13 mouse cellular contexts compared by ENCODE assay signal in the genomic region with DNA sequence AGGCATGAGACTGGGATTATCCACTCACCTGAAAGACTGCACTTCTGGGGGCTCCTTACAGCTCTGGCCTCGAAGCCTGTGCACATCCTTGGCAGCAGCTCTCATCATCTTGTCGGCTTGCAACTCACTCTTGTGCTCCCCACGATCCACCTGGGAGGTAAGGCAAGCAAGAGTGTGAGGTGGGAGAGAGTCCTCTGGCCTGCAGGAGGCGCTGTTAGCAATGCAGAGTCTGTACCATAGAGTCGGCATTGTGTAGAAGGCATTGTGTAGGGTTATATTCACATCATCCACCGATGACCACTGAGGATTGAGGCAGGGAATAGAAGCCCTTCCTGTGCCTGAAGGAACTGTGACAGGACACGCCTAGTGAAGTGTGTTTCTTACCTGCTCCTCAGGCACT. TPM values are rescaled to one million over a fixed set of nuclear protein-coding genes. Genes with fewer than 3 reads are reported as not detected.
DNase-seq lines count a peak whose midpoint lies in the region; ATAC-seq and TF ChIP-seq lines count a peak whose summit lies in the region.
"Had no signal": no experiment of that assay in that cellular context is flagged by ENCODE, and none has a peak within 500 bp of the region (broad histone marks: within the 10 kb centered on the region; RNA-seq: fewer than 3 reads in every experiment).

No protein-coding gene starts in this region.

- intact Hi-C loops in heart, postnatal 14 days (cut with DNase I) = no loop called here
- intact Hi-C loops in left cerebral cortex, postnatal 10 days (cut with DNase I) = no loop called here

- H3K36me3 ChIP-seq in heart, postnatal 0 days (replicated peaks; ENCODE audit: control insufficient read depth, insufficient read depth, low read length) = no peaks in the 10 kb centered on the region
- H3K36me3 ChIP-seq in midbrain, embryonic 10.5 days = peaks cover 55% of the 10 kb centered on the region
- no peaks in the 10 kb centered on the region for H3K36me3 ChIP-seq in midbrain, embryonic 15.5 days (replicated peaks)
- peaks cover 8% of the 10 kb centered on the region; the same call in 1 of the 2 replicates for H3K36me3 ChIP-seq in midbrain, embryonic 14.5 days (ENCODE audit: control insufficient read depth, insufficient read depth, low read length)

- no peak for ATAC-seq in heart, postnatal 0 days (ENCODE audit: insufficient read depth, low read depth)
- ATAC-seq in midbrain, embryonic 15.5 days (replicated peaks) = no peak
- no peak for ATAC-seq in midbrain, embryonic 14.5 days (ENCODE audit: low FRiP score, low TSS enrichment)

- no peak overlapping the region for H3K27ac ChIP-seq in heart, postnatal 0 days (ENCODE audit: low read depth)
- 0 out of 2 replicates have a peak overlapping the region, but pooled peaks have one; percentile 42 for H3K27ac ChIP-seq in midbrain, embryonic 10.5 days (replicated peaks)
- H3K27ac ChIP-seq in midbrain, embryonic 15.5 days = no peak overlapping the region
- peak overlapping the region; percentile 52; the same call in 1 of the 2 replicates for H3K27ac ChIP-seq in midbrain, embryonic 14.5 days (replicated peaks; ENCODE audit: low read depth, low read length)

- H3K4me1 ChIP-seq in heart, postnatal 0 days (ENCODE audit: control insufficient read depth, insufficient read depth) = peaks cover 4% of the 10 kb centered on the region; the same call in 1 of the 2 replicates
- peaks cover 25% of the 10 kb centered on the region for H3K4me1 ChIP-seq in midbrain, embryonic 10.5 days
- peaks cover 12% of the 10 kb centered on the region for H3K4me1 ChIP-seq in midbrain, embryonic 15.5 days
- 0 out of 2 replicates have a peak, but pooled peaks cover 4% of the 10 kb centered on the region for H3K4me1 ChIP-seq in midbrain, embryonic 14.5 days (ENCODE audit: control insufficient read depth, insufficient read depth, low read length)

- no peak for TF ChIP-seq EP300 in heart, postnatal 0 days (IDR thresholded peaks at IDR 0.05; ENCODE audit: low read depth)

- H3K9ac ChIP-seq in heart, postnatal 0 days (replicated peaks; ENCODE audit: low read depth, low read length) = no peak overlapping the region
- H3K9ac ChIP-seq in midbrain, embryonic 15.5 days = no peak overlapping the region
- no peak overlapping the region for H3K9ac ChIP-seq in midbrain, embryonic 14.5 days (replicated peaks; ENCODE audit: low read length)

- no peak overlapping the region for H3K4me2 ChIP-seq in heart, postnatal 0 days (ENCODE audit: low read depth, low read length)
- H3K4me2 ChIP-seq in midbrain, embryonic 15.5 days = no peak overlapping the region
- no peak overlapping the region for H3K4me2 ChIP-seq in midbrain, embryonic 14.5 days (ENCODE audit: low read length)

- DNase-seq in heart, postnatal 0 days (ENCODE audit: low spot score) = no peak
- no peak for DNase-seq in heart, postnatal 14 days
- no peak for DNase-seq in midbrain, embryonic 10.5 days (ENCODE audit: low spot score)
- peak; percentile 92 for DNase-seq in ES-CJ7 (ENCODE audit: low read depth, low spot score)
- DNase-seq in midbrain, embryonic 14.5 days = no peak
- no peak for DNase-seq in frontal cortex, postnatal 36 days (ENCODE audit: low spot score in 2 of 2)
- no peak for DNase-seq in left cerebral cortex, postnatal 10 days (ENCODE audit: extremely low spot score in 1 of 2, low spot score in 2 of 2)
- DNase-seq: cerebellum, adult 11-12 months; heart, adult 11 months; right cerebral cortex, adult 18-20 months; thymus, adult 18-20 months had no signal

- no peaks in the 10 kb centered on the region for H3K27me3 ChIP-seq in heart, postnatal 0 days (ENCODE audit: control insufficient read depth, insufficient read depth, low read length)
- no peaks in the 10 kb centered on the region for H3K27me3 ChIP-seq in midbrain, embryonic 10.5 days (ENCODE audit: low read depth, poor library complexity, severe bottlenecking)
- H3K27me3 ChIP-seq in midbrain, embryonic 15.5 days (replicated peaks) = no peaks in the 10 kb centered on the region
- no peaks in the 10 kb centered on the region for H3K27me3 ChIP-seq in midbrain, embryonic 14.5 days (ENCODE audit: control insufficient read depth, insufficient read depth, low read length)

- H3K9me3 ChIP-seq in heart, postnatal 0 days (replicated peaks; ENCODE audit: control insufficient read depth, low read length) = no peaks in the 10 kb centered on the region
- H3K9me3 ChIP-seq in midbrain, embryonic 10.5 days (replicated peaks) = no peaks in the 10 kb centered on the region
- no peaks in the 10 kb centered on the region for H3K9me3 ChIP-seq in midbrain, embryonic 15.5 days
- H3K9me3 ChIP-seq in midbrain, embryonic 14.5 days (ENCODE audit: control insufficient read depth, low read length) = no peaks in the 10 kb centered on the region

- WGBS in heart, postnatal 0 days = 73% methylated on average over 7 of the region's 7 CpGs
- WGBS in midbrain, embryonic 10.5 days = 85% methylated on average over 7 of the region's 7 CpGs
- WGBS in midbrain, embryonic 15.5 days = 83% methylated on average over 7 of the region's 7 CpGs
- 82% methylated on average over 7 of the region's 7 CpGs for WGBS in midbrain, embryonic 14.5 days

- TF ChIP-seq CTCF in heart, postnatal 0 days (IDR thresholded peaks at IDR 0.05; ENCODE audit: low read depth) = peak; percentile 14

- H3K4me3 ChIP-seq in heart, postnatal 0 days (ENCODE audit: low read depth, low read length) = no peak overlapping the region
- no peak overlapping the region for H3K4me3 ChIP-seq in midbrain, embryonic 10.5 days
- H3K4me3 ChIP-seq in midbrain, embryonic 15.5 days = no peak overlapping the region
- no peak overlapping the region for H3K4me3 ChIP-seq in midbrain, embryonic 14.5 days (replicated peaks; ENCODE audit: low read depth, low read length)

RNA-seq across cellular contexts. Expression of a gene that starts 6.0 kb away (rescaled TPM):
- 16.9 and 22.7 TPM in 2 replicates for total RNA-seq in heart, postnatal 0 days (2014; rRNA removed; ENCODE audit: low replicate concordance)
- polyA plus RNA-seq in heart, postnatal 0 days (2015; fragmentation: Nextera tagmentation; extraction: Ambion mirVana) = 38.0 and 38.7 TPM in 2 replicates
- total RNA-seq in heart, postnatal 14 days (2021) = 10 to 100 TPM; 32.1 to 34.5 TPM
- polyA plus RNA-seq in midbrain, embryonic 10.5 days (2016; fragmentation: Nextera tagmentation; extraction: Ambion mirVana) = 105 and 118 TPM in 2 replicates
- 68.2 and 68.6 TPM in 2 replicates for polyA plus RNA-seq in midbrain, embryonic 15.5 days (2015; fragmentation: Nextera tagmentation; extraction: Ambion mirVana)
- 72.0 and 73.1 TPM in 2 replicates for polyA plus RNA-seq in midbrain, embryonic 14.5 days (2014; fragmentation: Nextera tagmentation; extraction: Ambion mirVana)
- 10 to 100 TPM; 46.7 to 50.2 TPM for total RNA-seq in left cerebral cortex, postnatal 10 days (2021)

RNA-seq across cellular contexts. Expression of a gene that starts 41.6 kb away (rescaled TPM):
- not detected in 2 replicates for total RNA-seq in heart, postnatal 0 days (2014; rRNA removed; ENCODE audit: low replicate concordance)
- not detected in 2 replicates for polyA plus RNA-seq in heart, postnatal 0 days (2015; fragmentation: Nextera tagmentation; extraction: Ambion mirVana)
- total RNA-seq in heart, postnatal 14 days (2021) = not detected
- polyA plus RNA-seq in midbrain, embryonic 10.5 days (2016; fragmentation: Nextera tagmentation; extraction: Ambion mirVana) = 0.44 and 0.92 TPM in 2 replicates
- polyA plus RNA-seq in midbrain, embryonic 15.5 days (2015; fragmentation: Nextera tagmentation; extraction: Ambion mirVana) = 25.1 and 25.8 TPM in 2 replicates
- polyA plus RNA-seq in midbrain, embryonic 14.5 days (2014; fragmentation: Nextera tagmentation; extraction: Ambion mirVana) = 24.7 and 34.8 TPM in 2 replicates
- total RNA-seq in left cerebral cortex, postnatal 10 days (2021) = 10 to 100 TPM; 47.7 to 50.8 TPM
- total RNA-seq: megakaryocyte, adult 5-6 weeks had no signal

Comparison
In these comparisons a context has a peak if more than half of its experiments do, and no peak if none do; other contexts are left out.
1. H3K27ac ChIP-seq: peak in midbrain, embryonic 10.5 days (single experiment) and midbrain, embryonic 14.5 days (single experiment); none in heart, postnatal 0 days (single experiment) and midbrain, embryonic 15.5 days (single experiment).
2. RNA of a gene that starts 41.6 kb away (polyA plus RNA-seq): 25.1 to 25.8 TPM in midbrain, embryonic 15.5 days and 24.7 to 34.8 TPM in midbrain, embryonic 14.5 days; 0.44 to 0.92 TPM in midbrain, embryonic 10.5 days and not detected in heart, postnatal 0 days; every median in the first group is over 10 times any median in the second.